Mouse (Mus musculus) frontal cortex, adult 2 months (tissue): Measurements from ENCODE around the gene Gm6217. TPM values are rescaled to one million over a fixed set of nuclear protein-coding genes. Genes with fewer than 3 reads are reported as not detected.
"Not testable (repeated sequence)": the region's sequence is repeated elsewhere in the genome, so short reads cannot be mapped to it uniquely, and the experiment has no call there.

Experiments
- DNase-seq, 2 experiments: peaks; one replicate each; pipeline ENCODE4 v3.0.0; 2022; ENCODE audit warnings: low spot score in 1 of 2; ENCODE audit errors: extremely low spot score in 1 of 2
- polyA plus RNA-seq: library from polyadenylated mRNA; depleted of rRNA; stranded (reverse); fragments of >200 nt; gene quantifications from 2 replicates; pipeline ENCODE4 v1.2.3, GENCODE M21; 2012; rRNA removed

Gene Gm6217
- not detected in 2 replicates for polyA plus RNA-seq

GRCm38 (mm10) chr1:82931326-82931725, at the start of gene Gm6217:
Gene Gm6217, minus strand, starts transcription at chr1:82931399.
- DNase-seq: not testable (repeated sequence)

GRCm38 (mm10) chr1:82977840-82978239, 46.6 kb upstream of the Gm6217 start:
- DNase-seq: no peak

GRCm38 (mm10) chr1:82975750-82976149, 44.6 kb upstream of the Gm6217 start:
- no peak for DNase-seq

GRCm38 (mm10) chr1:82974342-82974741, 43.1 kb upstream of the Gm6217 start:
- no peak for DNase-seq

GRCm38 (mm10) chr1:82973901-82974300, 42.7 kb upstream of the Gm6217 start:
- no peak for DNase-seq

- DNase-seq: peak in 1 of 2 experiments; percentile 4
Observed at GRCm38 (mm10) chr1:82973244-82973643, 42.0 kb upstream of the Gm6217 start.

- no peak for DNase-seq
Observed at GRCm38 (mm10) chr1:82972046-82972445, 40.8 kb upstream of the Gm6217 start.

GRCm38 (mm10) chr1:82966413-82966812, 35.2 kb upstream of the Gm6217 start:
- no peak for DNase-seq

GRCm38 (mm10) chr1:82959870-82960385, 28.7 kb upstream of the Gm6217 start, which contains the start of gene Gm47955:
Gene Gm47955, plus strand, starts transcription at chr1:82960286.
- no peak for DNase-seq

GRCm38 (mm10) chr1:82955913-82956312, 24.7 kb upstream of the Gm6217 start, which contains the start of gene Gm7544:
Gene Gm7544, minus strand, starts transcription at chr1:82956013.
- not testable (repeated sequence) for DNase-seq

- no peak for DNase-seq
Observed at GRCm38 (mm10) chr1:82948601-82949000, 17.4 kb upstream of the Gm6217 start.

- DNase-seq: not testable (repeated sequence)
Observed at GRCm38 (mm10) chr1:82946029-82946428, 14.8 kb upstream of the Gm6217 start.

GRCm38 (mm10) chr1:82943295-82943694, 12.1 kb upstream of the Gm6217 start, which contains the start of gene A030003K21Rik:
Gene A030003K21Rik, minus strand, starts transcription at chr1:82943388.
- DNase-seq: not testable (repeated sequence)

GRCm38 (mm10) chr1:82942505-82942904, 11.3 kb upstream of the Gm6217 start:
- not testable (repeated sequence) for DNase-seq

- DNase-seq: no peak
Observed at GRCm38 (mm10) chr1:82938666-82939065, 7.5 kb upstream of the Gm6217 start.

GRCm38 (mm10) chr1:82930558-82930957, 641 bp downstream of the Gm6217 start:
- not testable (repeated sequence) for DNase-seq

- no peak for DNase-seq
Observed at GRCm38 (mm10) chr1:82924650-82925049, 6.5 kb downstream of the Gm6217 start, which contains the start of gene A030014E15Rik. Gene A030014E15Rik, plus strand, starts transcription at chr1:82924917.

- not testable (repeated sequence) for DNase-seq
Observed at GRCm38 (mm10) chr1:82913434-82913833, 17.8 kb downstream of the Gm6217 start.

GRCm38 (mm10) chr1:82913025-82913424, 18.2 kb downstream of the Gm6217 start, which contains the start of gene A030005L19Rik:
Gene A030005L19Rik, plus strand, starts transcription at chr1:82913325.
- DNase-seq: no peak

GRCm38 (mm10) chr1:82905886-82906285, 25.3 kb downstream of the Gm6217 start:
- DNase-seq: no peak

- DNase-seq: no peak
Observed at GRCm38 (mm10) chr1:82901201-82901600, 30.0 kb downstream of the Gm6217 start.

- DNase-seq: no peak
Observed at GRCm38 (mm10) chr1:82900567-82900966, 30.6 kb downstream of the Gm6217 start.
